Mouse (Mus musculus) midbrain, postnatal 0 days (tissue): ENCODE measurements around the gene Rimbp2. TPM values are rescaled to one million over a fixed set of nuclear protein-coding genes. Genes with fewer than 3 reads are reported as not detected.
A peak's percentile ranks its signal among the peaks of the same experiment; 100 is the strongest.

Experiments used
- ATAC-seq: fragments of 200-750 bp; cut with Nextera tagmentation; 2 replicates; pipeline ENCODE4 v1.8.0; 2017; ENCODE audit warnings: moderate number of reproducible peaks, mild to moderate bottlenecking, moderate TSS enrichment, moderate library complexity; ENCODE audit not compliant: low FRiP score
- DNase-seq: peaks from one replicate; pipeline ENCODE4 v3.0.0-alpha.2; 2015; ENCODE audit warnings: low spot score
- H3K27ac ChIP-seq: fragments of 300-500 bp; sonication (generic); 2 replicates; pipeline ENCODE4 v1.5.1; 2014; ENCODE audit warnings: low read depth, mild to moderate bottlenecking, low read length, mixed read lengths
- H3K27me3 ChIP-seq: fragments of 300-500 bp; sonication (generic); 2 replicates; pipeline ENCODE4 v1.6.1; 2014; ENCODE audit warnings: low read length, control low read depth, mixed read lengths; ENCODE audit not compliant: insufficient read depth
- H3K36me3 ChIP-seq: fragments of 300-500 bp; sonication (generic); 2 replicates; pipeline ENCODE4 v1.6.1; 2014; ENCODE audit warnings: low read length, control low read depth, mixed read lengths; ENCODE audit not compliant: insufficient read depth
- H3K4me1 ChIP-seq: fragments of 300-500 bp; sonication (generic); 2 replicates; pipeline ENCODE4 v1.6.1; 2014; ENCODE audit warnings: mild to moderate bottlenecking, control low read depth, antibody characterized with exemption, low read length, mixed read lengths; ENCODE audit not compliant: insufficient read depth
- H3K4me2 ChIP-seq: fragments of 300-500 bp; sonication (generic); 2 replicates; pipeline ENCODE4 v1.6.1; 2014; ENCODE audit warnings: low read depth, mild to moderate bottlenecking, low read length, mixed read lengths; ENCODE audit not compliant: poor library complexity, severe bottlenecking
- H3K4me3 ChIP-seq: fragments of 300-500 bp; sonication (generic); 2 replicates; pipeline ENCODE4 v1.5.1; 2014; ENCODE audit warnings: low read depth, mild to moderate bottlenecking, low read length, moderate library complexity
- H3K9ac ChIP-seq: fragments of 300-500 bp; sonication (generic); replicated peaks from 2 replicates; pipeline ENCODE4 v1.6.1; 2014; ENCODE audit warnings: mild to moderate bottlenecking, low read length, moderate library complexity, mixed read lengths; ENCODE audit not compliant: poor library complexity, severe bottlenecking
- H3K9me3 ChIP-seq: fragments of 300-500 bp; sonication (generic); 2 replicates; pipeline ENCODE4 v1.6.1; 2016; ENCODE audit warnings: low read length, control low read depth
- CTCF ChIP-seq: IDR thresholded peaks from 2 replicates; pipeline ENCODE4 v1.5.1; 2016; ENCODE audit warnings: antibody characterized with exemption, mild to moderate bottlenecking
- WGBS: fragments of 180-500 bp; shearing (Covaris S2); extraction: QIAGEN DNeasy Blood & Tissue Kit; methylation state at CpG from one replicate; pipeline ENCODE4 v1.1.7; 2014; 5-methylcytosine and 5-hydroxymethylcytosine counted together
- polyA plus RNA-seq: library from polyadenylated mRNA; unstranded; fragments of >200 nt; fragmentation: Nextera tagmentation; extraction: Ambion mirVana; gene quantifications from 2 replicates; pipeline ENCODE4 v1.2.1, GENCODE M21; 2015
- total RNA-seq: library from RNA; depleted of rRNA; stranded (reverse); fragments of >200 nt; gene quantifications from 2 replicates; pipeline ENCODE4 v1.2.3, GENCODE M21; 2014

The Rimbp2 gene
- total and polyA plus RNA-seq, 2 experiments from 2014 or later, result 6.1 to 22.7 TPM

GRCm38 (mm10) chr5:128813121-128813520, 140.2 kb downstream of the Rimbp2 start:
- peak; percentile 63 for TF ChIP-seq CTCF
- H3K36me3 ChIP-seq, result no peaks in the 10 kb centered on the region
- no peak overlapping the region for H3K9ac ChIP-seq
- H3K27ac ChIP-seq, result no peak overlapping the region
- WGBS, result 26% methylated on average over 11 of the region's 11 CpGs
- ATAC-seq, result no peak
- DNase-seq, result peak; percentile 52
- no peaks in the 10 kb centered on the region for H3K9me3 ChIP-seq
- H3K4me1 ChIP-seq, result peaks cover 5% of the 10 kb centered on the region; the same call in 1 of the 2 replicates
- no peak overlapping the region for H3K4me3 ChIP-seq
- H3K4me2 ChIP-seq, result no peak overlapping the region
- no peaks in the 10 kb centered on the region for H3K27me3 ChIP-seq

GRCm38 (mm10) chr5:128811431-128811830, 141.9 kb downstream of the Rimbp2 start:
- Histone ChIP-seq H3K27ac (no peak overlapping the region), H3K9me3 (no peaks in the 10 kb centered on the region), H3K4me1 (peaks cover 7% of the 10 kb centered on the region; the same call in 1 of the 2 replicates), H3K4me3 (no peak overlapping the region), H3K4me2 (no peak overlapping the region), H3K36me3 (no peaks in the 10 kb centered on the region), H3K27me3 (no peaks in the 10 kb centered on the region), H3K9ac (no peak overlapping the region)
- DNase-seq (peak; percentile 27), ATAC-seq (no peak)
- TF ChIP-seq CTCF, result no peak
- 75% methylated on average over 6 of the region's 6 CpGs for WGBS

- Histone ChIP-seq H3K27me3 (no peaks in the 10 kb centered on the region), H3K4me2 (no peak overlapping the region), H3K9me3 (no peaks in the 10 kb centered on the region), H3K4me3 (no peak overlapping the region), H3K36me3 (no peaks in the 10 kb centered on the region), H3K9ac (no peak overlapping the region), H3K27ac (0 out of 2 replicates have a peak overlapping the region, but pooled peaks have one; percentile 7), H3K4me1 (peaks cover 4% of the 10 kb centered on the region; the same call in 1 of the 2 replicates)
- DNase-seq (peak; percentile 35), ATAC-seq (no peak)
- peak; percentile 3; the same call in 1 of the 2 replicates for TF ChIP-seq CTCF
- WGBS, result 42% methylated on average over 12 of the region's 12 CpGs
Measured at GRCm38 (mm10) chr5:128810006-128810405, 143.3 kb downstream of the Rimbp2 start.

GRCm38 (mm10) chr5:128809406-128809805, 143.9 kb downstream of the Rimbp2 start:
- Histone ChIP-seq H3K4me3 (no peak overlapping the region), H3K9ac (no peak overlapping the region), H3K27ac (no peak overlapping the region), H3K27me3 (no peaks in the 10 kb centered on the region), H3K36me3 (no peaks in the 10 kb centered on the region), H3K4me1 (peaks cover 4% of the 10 kb centered on the region; the same call in 1 of the 2 replicates), H3K9me3 (no peaks in the 10 kb centered on the region), H3K4me2 (no peak overlapping the region)
- DNase-seq (peak; percentile 55), ATAC-seq (no peak)
- WGBS, result 50% methylated on average over 5 of the region's 5 CpGs
- peak; percentile 74 for TF ChIP-seq CTCF

- no peak overlapping the region for H3K27ac ChIP-seq
- ATAC-seq, result no peak
- H3K4me1 ChIP-seq, result peaks cover 4% of the 10 kb centered on the region; the same call in 1 of the 2 replicates
- WGBS, result 63% methylated on average over 9 of the region's 9 CpGs
- DNase-seq, result peak; percentile 55
- no peaks in the 10 kb centered on the region for H3K36me3 ChIP-seq
- H3K4me2 ChIP-seq, result no peak overlapping the region
- no peaks in the 10 kb centered on the region for H3K9me3 ChIP-seq
- H3K4me3 ChIP-seq, result no peak overlapping the region
- H3K27me3 ChIP-seq, result no peaks in the 10 kb centered on the region
- peak; percentile 67 for TF ChIP-seq CTCF
- H3K9ac ChIP-seq, result no peak overlapping the region
Measured at GRCm38 (mm10) chr5:128808547-128809182, 144.6 kb downstream of the Rimbp2 start.

- peak; percentile 22 for DNase-seq
- Histone ChIP-seq H3K4me1 (peaks cover 4% of the 10 kb centered on the region; the same call in 1 of the 2 replicates), H3K9ac (no peak overlapping the region), H3K4me2 (no peak overlapping the region), H3K36me3 (peaks cover 3% of the 10 kb centered on the region; the same call in 1 of the 2 replicates), H3K27me3 (no peaks in the 10 kb centered on the region), H3K4me3 (no peak overlapping the region), H3K27ac (no peak overlapping the region), H3K9me3 (no peaks in the 10 kb centered on the region)
- TF ChIP-seq CTCF, result no peak
- WGBS, result 70% methylated on average over 9 of the region's 9 CpGs
- ATAC-seq, result no peak
Measured at GRCm38 (mm10) chr5:128807408-128807807, 145.9 kb downstream of the Rimbp2 start.
